In genomic region chrX:73716709-73717545, GRCm38 (mm10) we compare ENCODE assay signal across 7 mouse cellular contexts. TPM values are rescaled to one million over a fixed set of nuclear protein-coding genes. Genes with fewer than 3 reads are reported as not detected.
A peak's percentile ranks its signal among the peaks of the same experiment; 100 is the strongest.
DNase-seq lines count a peak whose midpoint lies in the region; ATAC-seq and TF ChIP-seq lines count a peak whose summit lies in the region.

No protein-coding gene starts in this region.

- peak; percentile 5 to 12 for DNase-seq in right cerebral cortex, adult 2 months (ENCODE audit: low spot score in 2 of 2)
- DNase-seq in right cerebral cortex, postnatal 36 days (ENCODE audit: low spot score in 2 of 2), result no peak
- DNase-seq in forebrain, postnatal 0 days, result peak; percentile 3
- peak; percentile 9 for DNase-seq in lung, postnatal 10 days
- DNase-seq in splenic B cell, adult 2 months (ENCODE audit: low read depth, low spot score), result peak; percentile 19

- ATAC-seq in cerebellum, adult (ENCODE audit: insufficient number of reproducible peaks, low FRiP score, low TSS enrichment), result peak; percentile 40; the same call in 1 of the 2 replicates
- peak; percentile 33 for ATAC-seq in forebrain, postnatal 0 days
- no peak; the same call in 1 of the 2 replicates for ATAC-seq in intestine, embryonic 16.5 days

- H3K9ac ChIP-seq in forebrain, postnatal 0 days, result peak overlapping the region; percentile 59
- H3K9ac ChIP-seq in intestine, embryonic 16.5 days (ENCODE audit: low read depth, low read length), result peak overlapping the region; percentile 60

- no peak for TF ChIP-seq CTCF in forebrain, postnatal 0 days (IDR thresholded peaks at IDR 0.05; ENCODE audit: low read depth)

- WGBS in forebrain, postnatal 0 days, result 36% methylated on average over 30 of the region's 30 CpGs
- WGBS in intestine, embryonic 16.5 days, result 29% methylated on average over 30 of the region's 30 CpGs

- H3K36me3 ChIP-seq in forebrain, postnatal 0 days (ENCODE audit: insufficient read depth), result no peaks in the 10 kb centered on the region
- no peaks in the 10 kb centered on the region for H3K36me3 ChIP-seq in intestine, embryonic 16.5 days (ENCODE audit: control insufficient read depth, insufficient read depth, low read length)
- H3K36me3 ChIP-seq in splenic B cell, adult 2 months (ENCODE audit: control insufficient read depth, insufficient read depth, low read length, poor library complexity, severe bottlenecking), result no peaks in the 10 kb centered on the region

- H3K9me3 ChIP-seq in forebrain, postnatal 0 days (ENCODE audit: low read length), result no peaks in the 10 kb centered on the region
- no peaks in the 10 kb centered on the region for H3K9me3 ChIP-seq in intestine, embryonic 16.5 days (ENCODE audit: control insufficient read depth, low read length)

- H3K4me1 ChIP-seq in forebrain, postnatal 0 days (ENCODE audit: insufficient read depth), result no peaks in the 10 kb centered on the region
- peaks cover 21% of the 10 kb centered on the region for H3K4me1 ChIP-seq in intestine, embryonic 16.5 days (ENCODE audit: control insufficient read depth, insufficient read depth, low read length)

- H3K4me3 ChIP-seq in forebrain, postnatal 0 days (ENCODE audit: low read depth, low read length), result peak overlapping the region; percentile 48
- peak overlapping the region; percentile 63 for H3K4me3 ChIP-seq in intestine, embryonic 16.5 days (ENCODE audit: low read length)

- H3K4me2 ChIP-seq in forebrain, postnatal 0 days (ENCODE audit: low read depth), result peak overlapping the region; percentile 61
- H3K4me2 ChIP-seq in intestine, embryonic 16.5 days (ENCODE audit: low read depth, low read length), result peak overlapping the region; percentile 73

- H3K27me3 ChIP-seq in forebrain, postnatal 0 days (ENCODE audit: insufficient read depth, low read length), result no peaks in the 10 kb centered on the region
- H3K27me3 ChIP-seq in intestine, embryonic 16.5 days (replicated peaks; ENCODE audit: control insufficient read depth, insufficient read depth, low read length), result no peaks in the 10 kb centered on the region
- H3K27me3 ChIP-seq in splenic B cell, adult 2 months (ENCODE audit: control insufficient read depth, insufficient read depth, low read length, poor library complexity, severe bottlenecking), result no peaks in the 10 kb centered on the region

- H3K27ac ChIP-seq in forebrain, postnatal 0 days (ENCODE audit: low read depth, low read length), result peak overlapping the region; percentile 78
- peak overlapping the region; percentile 90 for H3K27ac ChIP-seq in intestine, embryonic 16.5 days (ENCODE audit: low read length)

RNA-seq across cellular contexts. Expression of gene Abcd1, which starts 0.5 kb away (rescaled TPM):
- total RNA-seq in forebrain, postnatal 0 days (2014; rRNA removed), result 11.7 and 13.8 TPM in 2 replicates
- 6.7 and 7.6 TPM in 2 replicates for polyA plus RNA-seq in forebrain, postnatal 0 days (2015; fragmentation: Nextera tagmentation; extraction: Ambion mirVana)
- 25.6 and 31.0 TPM in 2 replicates for polyA plus RNA-seq in intestine, embryonic 16.5 days (2015; fragmentation: Nextera tagmentation; extraction: Ambion mirVana)

RNA-seq across cellular contexts. Expression of gene Bcap31, which starts 1.0 kb away (rescaled TPM):
- 41.9 and 45.4 TPM in 2 replicates for total RNA-seq in forebrain, postnatal 0 days (2014; rRNA removed)
- polyA plus RNA-seq in forebrain, postnatal 0 days (2015; fragmentation: Nextera tagmentation; extraction: Ambion mirVana), result 113 and 121 TPM in 2 replicates
- polyA plus RNA-seq in intestine, embryonic 16.5 days (2015; fragmentation: Nextera tagmentation; extraction: Ambion mirVana), result 325 and 331 TPM in 2 replicates

RNA-seq across cellular contexts. Expression of gene Plxnb3, which starts 40.0 kb away (rescaled TPM):
- total RNA-seq in forebrain, postnatal 0 days (2014; rRNA removed), result 0.62 and 1.6 TPM in 2 replicates
- 0.29 and 0.45 TPM in 2 replicates for polyA plus RNA-seq in forebrain, postnatal 0 days (2015; fragmentation: Nextera tagmentation; extraction: Ambion mirVana)
- 0.33 and 0.46 TPM in 2 replicates for polyA plus RNA-seq in intestine, embryonic 16.5 days (2015; fragmentation: Nextera tagmentation; extraction: Ambion mirVana)

RNA-seq across cellular contexts. Expression of gene Slc6a8, which starts 44.0 kb away (rescaled TPM):
- 39.5 and 45.4 TPM in 2 replicates for total RNA-seq in forebrain, postnatal 0 days (2014; rRNA removed)
- polyA plus RNA-seq in forebrain, postnatal 0 days (2015; fragmentation: Nextera tagmentation; extraction: Ambion mirVana), result 3.9 and 5.8 TPM in 2 replicates
- polyA plus RNA-seq in intestine, embryonic 16.5 days (2015; fragmentation: Nextera tagmentation; extraction: Ambion mirVana), result 7.4 and 9.2 TPM in 2 replicates

RNA-seq across cellular contexts. Expression of gene Pnck, which starts 57.0 kb away (rescaled TPM):
- total RNA-seq in forebrain, postnatal 0 days (2014; rRNA removed), result 104 and 117 TPM in 2 replicates
- polyA plus RNA-seq in forebrain, postnatal 0 days (2015; fragmentation: Nextera tagmentation; extraction: Ambion mirVana), result 136 and 145 TPM in 2 replicates
- 9.8 and 11.4 TPM in 2 replicates for polyA plus RNA-seq in intestine, embryonic 16.5 days (2015; fragmentation: Nextera tagmentation; extraction: Ambion mirVana)

Comparison
In these comparisons a context has a peak if more than half of its experiments do, and no peak if none do; other contexts are left out.
1. DNase-seq: peak in right cerebral cortex, adult 2 months (2 of 2), forebrain, postnatal 0 days (single experiment), lung, postnatal 10 days (single experiment) and splenic B cell, adult 2 months (single experiment); none in right cerebral cortex, postnatal 36 days (0 of 2).